Mouse (Mus musculus) ES-Bruce4 (cell line): Measurements from ENCODE around the gene Cisd3.
A peak's percentile ranks its signal among the peaks of the same experiment; 100 is the strongest.

ENCODE experiments used
- CTCF ChIP-seq: IDR thresholded peaks from one replicate; pipeline ENCODE4 v1.8.1; 2011; ENCODE audit warnings: low read depth, low read length
- EP300 ChIP-seq: IDR thresholded peaks from 2 replicates; pipeline ENCODE4 v1.6.1; 2011; ENCODE audit warnings: low read depth, low read length; ENCODE audit not compliant: insufficient read depth
- POLR2A ChIP-seq: IDR thresholded peaks from one replicate; pipeline ENCODE4 v1.8.1; 2011; ENCODE audit warnings: low read length; ENCODE audit not compliant: insufficient read depth

- TF ChIP-seq CTCF (no peak), POLR2A (no peak), EP300 (peak; percentile 60; the same call in 1 of the 2 replicates)
These were observed 16.7 kb downstream of the Cisd3 start for GRCm38 (mm10) chr11:97702393-97702745.
